Mouse (Mus musculus) fat pad, adult 2 months (tissue): ENCODE results near the gene Set.
"Not testable (repeated sequence)": the region's sequence is repeated elsewhere in the genome, so short reads cannot be mapped to it uniquely, and the experiment has no call there.

Experiments
- DNase-seq: peaks from one replicate; pipeline ENCODE4 v3.0.0-alpha.2; 2011; ENCODE audit warnings: low read depth, low spot score; ENCODE audit errors: extremely low read depth

The Set gene

DNA sequence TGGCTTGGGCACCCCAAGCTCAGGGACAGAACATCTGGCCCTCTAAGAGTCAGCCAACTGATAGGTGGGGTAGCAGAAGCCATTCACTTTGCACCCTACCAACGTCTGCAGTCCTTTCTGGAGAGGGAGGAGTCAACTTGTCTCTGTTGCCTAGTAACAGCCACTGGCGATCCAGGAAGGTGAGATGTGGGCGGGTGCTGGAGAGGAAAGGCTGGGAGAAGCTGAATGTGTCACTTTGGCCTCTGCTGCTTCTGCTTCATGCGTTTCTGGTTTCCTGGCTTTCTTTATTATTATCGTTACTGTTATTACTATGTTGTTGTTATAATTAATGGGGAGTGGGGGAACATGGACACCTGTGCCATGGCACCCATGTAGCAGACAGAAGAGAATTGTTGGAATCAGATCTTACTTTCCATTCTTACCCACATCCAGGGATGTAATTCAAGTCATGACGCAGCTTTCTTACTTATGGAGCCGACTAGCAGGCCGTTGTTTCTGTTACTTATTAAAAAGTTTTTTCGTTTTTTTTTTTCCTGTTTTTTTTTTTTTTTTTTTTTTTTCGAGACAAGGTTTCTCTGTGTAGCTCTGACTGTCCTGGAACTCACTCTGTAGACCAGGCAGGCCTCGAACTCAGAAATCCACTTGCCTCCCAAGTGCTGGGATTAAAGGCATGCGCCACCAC, at the start of gene Set:
Set (plus strand) TSS at position 156 of the 682 bp plus-strand sequence.
- no peak for DNase-seq

DNA sequence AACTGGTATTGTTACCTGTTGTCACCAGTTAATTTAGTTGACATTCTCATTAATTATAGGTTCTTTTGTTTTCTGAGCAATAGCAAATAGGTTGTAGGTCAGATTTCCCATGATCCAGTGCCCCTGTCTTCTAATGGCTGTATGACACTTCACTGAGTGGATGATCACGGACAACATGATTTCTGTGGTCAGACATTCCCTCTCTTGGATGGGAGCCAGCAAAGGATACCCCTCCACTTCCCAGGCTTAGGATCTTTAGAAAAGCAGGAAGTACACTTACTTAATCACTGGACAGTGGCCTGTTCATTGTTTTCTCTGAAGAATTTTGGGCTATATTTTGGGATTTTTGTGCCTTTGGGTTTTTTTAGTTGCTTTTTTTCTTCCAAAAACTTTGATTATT, 48.1 kb upstream of the Set start:
- DNase-seq, result no peak

DNA sequence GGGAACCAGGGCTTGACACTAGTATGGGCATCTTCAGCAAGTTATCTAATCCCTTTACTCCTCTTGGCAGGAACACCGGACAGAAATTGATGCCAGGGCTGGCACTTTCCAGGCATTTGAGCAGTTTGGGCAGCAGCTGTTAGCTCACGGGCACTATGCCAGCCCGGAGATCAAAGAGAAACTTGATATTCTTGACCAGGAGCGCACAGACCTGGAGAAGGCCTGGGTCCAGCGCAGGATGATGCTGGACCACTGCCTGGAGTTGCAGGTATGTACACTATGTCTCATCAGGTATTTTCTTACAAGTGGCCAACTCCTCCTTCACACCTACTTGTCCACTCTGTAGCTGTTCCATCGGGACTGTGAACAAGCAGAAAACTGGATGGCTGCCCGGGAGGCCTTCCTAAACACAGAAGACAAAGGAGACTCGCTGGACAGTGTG, 46.3 kb upstream of the Set start:
- DNase-seq, result peak; percentile 31

DNA sequence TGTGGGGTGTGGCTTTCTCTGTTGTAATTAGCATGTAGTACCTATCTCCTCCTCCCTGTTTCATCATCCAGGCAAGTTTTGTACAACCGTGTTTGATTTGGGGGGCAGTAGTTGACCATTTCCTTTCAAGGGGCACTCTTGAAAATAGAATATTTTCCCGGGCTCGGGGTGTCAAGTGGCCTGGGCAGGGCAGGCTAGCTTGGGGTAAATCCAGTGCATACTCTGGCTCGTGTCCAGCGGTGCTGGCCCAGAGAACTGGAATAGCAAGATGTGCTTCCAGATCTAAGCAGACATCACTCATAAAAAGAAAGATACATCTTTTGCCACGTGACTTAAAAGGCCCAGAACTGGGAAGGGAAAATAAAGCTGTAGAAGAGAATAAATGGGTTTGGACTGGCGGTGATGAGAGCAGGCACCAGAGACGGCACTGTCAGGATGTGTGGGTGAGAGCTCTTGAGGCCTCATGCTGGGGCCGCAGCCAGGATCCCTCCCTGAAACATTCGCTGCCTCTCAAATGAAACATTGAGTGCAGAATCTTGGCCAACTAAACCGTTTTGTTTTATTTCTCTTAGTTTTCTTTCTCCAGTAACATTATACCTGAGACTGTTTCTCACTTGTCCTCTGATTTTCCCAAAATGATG, 42.7 kb upstream of the Set start:
- no peak for DNase-seq

DNA sequence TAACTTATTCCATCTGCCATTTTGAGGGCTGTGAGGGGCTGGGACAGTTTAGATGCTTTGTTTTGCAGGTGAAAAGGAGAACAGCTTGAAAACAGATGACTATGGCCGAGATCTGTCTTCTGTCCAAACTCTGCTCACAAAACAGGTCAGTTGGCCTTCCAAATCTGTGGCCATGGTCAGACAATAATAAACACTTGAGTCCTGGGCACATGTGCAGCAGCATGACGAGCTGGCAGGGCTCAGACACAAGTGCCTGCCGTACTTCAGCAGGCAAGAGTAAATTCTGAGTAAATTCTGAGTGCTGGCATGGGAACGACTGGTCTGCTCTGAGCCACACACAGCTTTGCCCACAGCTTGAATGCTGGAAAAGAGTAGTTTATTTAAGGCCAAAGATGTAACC, 31.7 kb upstream of the Set start:
- DNase-seq, result no peak

DNA sequence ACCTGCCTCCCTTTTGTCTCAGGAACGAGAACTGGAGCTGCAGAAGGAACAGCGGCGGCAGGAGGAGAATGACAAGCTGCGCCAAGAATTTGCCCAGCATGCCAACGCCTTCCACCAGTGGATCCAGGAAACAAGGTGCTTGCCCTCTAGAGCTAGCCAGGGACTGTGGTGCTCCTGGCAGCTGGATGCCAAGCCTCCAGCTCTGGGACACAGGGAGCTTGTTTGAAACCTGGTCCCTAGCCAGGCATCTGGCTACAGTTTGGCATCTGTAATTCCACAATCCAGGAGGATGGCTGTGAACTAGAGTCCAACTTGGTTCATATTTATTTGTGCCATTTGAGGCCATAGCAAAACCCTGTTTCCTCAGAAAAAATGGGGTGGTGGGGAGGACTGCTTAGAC, 30.2 kb upstream of the Set start:
- peak; percentile 66 for DNase-seq

DNA sequence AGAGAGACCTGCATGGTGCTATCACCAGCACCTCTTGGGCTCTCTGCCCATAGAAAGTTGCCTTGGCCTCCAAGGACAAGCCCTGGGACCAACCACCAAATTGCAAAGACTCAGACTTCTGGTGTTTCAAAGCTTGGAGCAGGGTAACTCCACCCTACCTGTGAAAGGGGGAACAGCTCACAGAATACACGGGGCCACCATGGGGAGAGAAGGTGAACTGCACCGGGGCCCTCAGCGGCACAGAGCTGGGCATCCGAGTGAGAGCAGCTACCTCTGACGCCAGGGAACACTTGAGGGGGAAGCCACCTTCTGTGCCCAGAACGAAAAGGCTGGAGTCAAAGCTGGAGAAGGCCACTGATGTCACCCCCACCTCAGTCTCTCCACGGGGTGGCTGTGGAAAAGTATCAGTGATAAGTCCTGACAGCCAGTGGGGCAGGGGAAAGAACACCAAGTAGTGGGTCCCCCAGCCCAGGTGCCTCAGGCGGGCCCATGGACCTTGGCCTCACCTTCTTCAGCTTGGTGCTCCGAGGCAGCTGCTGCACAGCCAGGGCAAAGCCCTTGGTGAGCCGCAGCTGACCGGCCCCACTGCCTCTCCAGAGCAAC, 24.8 kb upstream of the Set start:
- DNase-seq, result no peak

DNA sequence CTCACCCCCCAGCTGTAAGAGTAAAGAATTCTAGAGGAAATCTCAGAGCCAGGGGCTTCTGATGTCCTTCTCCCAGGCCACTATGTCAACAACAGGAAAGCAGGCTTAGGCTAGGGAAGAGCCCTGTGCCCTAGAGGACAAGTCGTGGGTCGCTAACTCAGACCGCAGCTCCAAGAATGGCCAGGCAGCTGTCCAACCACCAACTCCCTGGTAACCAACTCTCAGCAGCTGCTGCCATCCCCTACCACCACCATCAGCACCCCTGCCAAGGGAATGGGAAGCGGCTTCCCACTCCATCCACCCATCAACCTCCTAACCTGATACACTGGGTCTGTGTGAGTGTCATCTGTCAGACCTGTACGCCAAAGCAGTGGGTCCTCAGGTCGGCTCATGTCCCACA, 24.2 kb upstream of the Set start:
- no peak for DNase-seq

DNA sequence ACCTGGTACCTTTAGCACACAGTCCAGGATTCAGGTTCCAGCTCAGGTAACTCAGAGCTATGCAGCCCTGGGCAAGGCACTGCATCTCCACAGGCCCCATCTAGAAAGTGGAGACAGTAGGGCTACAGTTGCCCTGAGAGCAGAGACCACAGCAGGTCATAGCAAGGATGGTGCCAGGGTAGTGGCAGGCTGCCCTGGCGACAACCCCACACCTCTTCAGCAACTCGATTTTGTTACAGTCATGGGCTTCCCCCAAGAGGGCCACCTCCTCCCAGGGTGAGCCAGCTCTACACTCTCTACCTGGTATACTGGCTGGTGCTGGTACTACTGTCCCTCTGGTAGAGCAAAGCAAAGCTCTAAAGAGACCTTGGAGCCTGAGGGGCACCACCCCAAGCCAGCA, 19.4 kb upstream of the Set start:
- DNase-seq, result no peak

DNA sequence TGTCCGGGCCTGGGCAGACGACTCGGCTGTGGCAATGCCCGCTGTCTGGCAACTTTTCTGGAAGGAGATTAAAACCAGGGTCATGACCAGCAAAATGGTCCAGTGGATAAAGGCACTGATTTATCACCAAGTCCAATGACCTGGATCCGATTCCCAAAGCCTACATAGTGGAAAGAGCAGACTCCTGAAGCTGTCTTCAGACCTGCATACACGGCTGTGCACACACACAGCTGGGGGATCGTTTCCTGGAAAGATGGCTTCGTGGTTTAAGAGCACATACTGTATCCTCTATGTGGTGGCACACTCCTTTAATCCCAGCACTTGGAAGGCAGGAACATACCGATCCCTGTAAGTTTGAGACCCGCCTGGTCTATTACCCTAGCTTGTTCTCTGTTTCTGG, 18.8 kb upstream of the Set start:
- DNase-seq, result no peak

DNA sequence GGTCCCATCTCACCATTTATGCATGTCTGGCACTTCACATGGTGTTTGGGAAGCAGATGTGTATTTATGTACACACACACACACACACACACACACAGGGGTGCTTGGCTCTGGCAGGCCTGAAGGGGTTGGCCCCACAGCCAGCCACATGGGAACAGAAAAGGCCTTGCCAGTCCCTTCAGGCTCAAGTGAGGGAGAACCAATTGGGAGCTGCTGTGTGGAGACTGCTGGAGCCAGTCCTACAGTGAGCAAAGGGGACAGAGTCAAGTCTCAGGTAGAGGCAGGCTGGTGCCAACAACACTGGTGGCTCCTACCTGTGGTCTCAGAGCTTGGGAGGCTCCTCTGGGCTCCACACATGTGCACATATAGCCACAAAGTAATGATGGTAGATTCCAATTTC, 17.5 kb upstream of the Set start:
- DNase-seq, result no peak

DNA sequence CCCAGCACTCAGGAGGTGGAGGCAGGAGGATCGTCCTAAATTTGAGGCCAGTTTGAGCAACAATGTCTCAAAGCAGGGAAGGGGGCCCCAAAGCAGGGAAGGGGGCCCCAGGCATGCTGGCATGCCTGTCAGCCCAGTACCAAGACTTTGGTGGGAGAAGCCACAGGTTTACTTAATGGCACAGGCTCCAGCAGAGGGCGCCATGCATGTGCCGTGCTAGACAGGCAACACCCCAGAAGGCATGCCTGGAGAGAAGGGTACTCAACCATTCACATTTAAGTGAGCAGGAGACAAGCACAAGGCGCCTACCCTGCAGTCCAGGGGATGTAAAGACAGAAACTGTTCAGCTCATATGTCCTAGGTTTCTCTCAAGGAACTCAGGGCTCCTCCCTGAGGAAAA, 14.7 kb upstream of the Set start:
- no peak for DNase-seq

DNA sequence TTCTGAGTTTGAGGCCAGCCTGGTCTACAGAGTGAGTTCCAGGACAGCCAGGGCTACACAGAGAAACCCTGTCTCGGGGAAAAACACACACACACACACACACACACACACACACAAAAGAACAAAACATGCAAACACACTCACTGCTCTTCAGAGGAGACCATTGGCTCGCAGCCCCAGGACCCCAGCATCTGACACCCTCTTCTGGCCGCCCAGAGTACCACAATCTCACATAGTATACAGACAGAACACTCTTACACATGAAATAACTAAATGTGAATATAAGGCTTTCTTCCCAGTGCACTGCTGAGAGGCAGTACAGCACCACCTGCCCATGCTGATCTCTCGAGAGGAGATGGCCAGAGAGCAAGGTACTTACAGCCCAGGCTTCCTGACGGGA, 12.6 kb upstream of the Set start:
- no peak for DNase-seq

DNA sequence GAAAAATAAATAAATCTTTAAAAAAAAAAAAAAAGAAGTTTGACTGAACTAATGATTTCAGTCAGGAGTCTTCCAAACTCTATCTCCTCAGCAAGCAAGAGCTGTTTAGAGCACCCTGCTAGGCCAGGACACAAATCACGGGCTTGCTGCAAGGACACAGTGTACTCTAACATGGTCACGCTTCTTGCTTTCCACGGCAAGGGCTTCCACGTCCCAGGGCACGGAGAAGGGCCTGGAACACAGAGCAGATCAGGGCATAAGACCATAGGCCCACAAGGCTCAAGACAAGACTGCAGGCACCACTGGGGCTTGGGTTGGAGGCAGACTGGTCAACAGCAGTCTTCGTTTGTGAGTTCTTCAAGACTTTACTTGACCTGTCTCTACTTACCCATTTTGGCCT, 10.1 kb upstream of the Set start:
- DNase-seq, result no peak

DNA sequence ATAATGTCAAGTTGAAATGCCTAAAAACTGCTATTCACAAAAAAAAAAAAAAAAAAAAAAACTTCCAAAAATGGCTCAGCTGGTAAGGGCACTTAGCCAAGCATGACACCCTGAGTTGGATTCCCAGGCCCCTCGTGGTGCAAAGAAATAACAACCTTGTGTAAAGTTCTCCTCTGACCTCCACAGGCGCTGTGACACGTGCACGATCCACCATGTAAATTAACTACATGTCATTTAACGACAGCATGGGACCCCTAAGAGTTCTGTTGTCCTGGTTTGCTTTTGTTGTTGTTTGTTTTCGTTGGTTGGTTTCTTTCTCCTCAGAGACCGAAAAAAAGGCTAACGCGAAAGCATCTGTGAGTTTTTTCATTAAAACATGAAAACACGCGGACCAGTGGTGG, 9.1 kb upstream of the Set start:
- no peak for DNase-seq

DNA sequence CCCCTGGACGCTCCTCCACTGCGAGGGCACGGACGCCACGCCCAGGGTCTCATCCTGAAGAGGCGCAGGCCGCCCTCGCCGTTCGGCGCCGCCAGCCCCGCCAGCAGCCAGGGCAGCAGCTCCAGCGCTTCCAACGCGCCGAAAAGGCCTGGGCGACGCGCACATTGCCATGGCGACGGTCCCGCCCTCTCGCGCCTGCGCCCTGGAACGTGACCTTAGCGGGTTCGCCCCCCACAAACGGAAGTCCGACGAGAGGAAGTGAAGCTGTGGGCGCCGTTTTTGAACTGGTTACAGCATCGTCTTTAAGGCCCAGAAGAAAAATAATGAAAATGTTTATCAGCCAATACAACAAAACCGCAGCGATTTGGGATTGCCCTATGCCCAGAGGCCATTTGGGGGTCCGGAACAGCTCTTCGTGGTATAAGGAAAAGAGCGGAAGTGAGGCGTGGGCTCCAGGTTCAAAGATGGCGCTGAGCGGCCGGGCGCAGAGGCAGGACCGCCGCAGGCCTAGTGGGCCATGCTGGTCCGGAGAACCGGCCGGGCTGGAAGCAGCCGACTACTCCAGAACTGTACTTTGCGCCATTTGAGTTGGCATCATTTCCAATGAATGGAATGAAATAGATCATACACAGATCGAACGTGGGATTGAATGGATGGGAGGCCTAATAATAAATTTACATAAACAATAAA, 8.3 kb upstream of the Set start, which contains the start of gene Wdr34:
Wdr34 (minus strand) TSS at position 183 of the 690 bp plus-strand sequence.
- DNase-seq, result no peak

DNA sequence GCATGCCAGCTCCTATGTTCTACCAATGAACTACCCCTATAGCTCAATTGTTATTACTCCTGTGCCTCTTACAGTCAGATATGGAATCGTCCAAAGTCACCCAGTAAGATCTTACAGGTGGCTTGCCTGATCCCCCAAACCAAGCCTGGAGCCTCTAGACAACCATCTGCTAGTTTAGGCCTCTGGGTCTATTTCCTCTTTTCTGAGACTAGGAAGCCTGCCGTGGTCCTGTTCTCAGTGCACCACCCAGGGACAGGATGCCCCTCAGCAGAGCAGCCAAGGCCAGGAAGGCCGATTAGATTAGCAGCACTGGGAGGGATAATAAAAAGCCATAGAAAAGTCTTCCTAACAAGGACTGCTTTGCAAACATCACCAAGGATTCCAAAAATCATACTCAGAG, 7.3 kb upstream of the Set start:
- no peak for DNase-seq

DNA sequence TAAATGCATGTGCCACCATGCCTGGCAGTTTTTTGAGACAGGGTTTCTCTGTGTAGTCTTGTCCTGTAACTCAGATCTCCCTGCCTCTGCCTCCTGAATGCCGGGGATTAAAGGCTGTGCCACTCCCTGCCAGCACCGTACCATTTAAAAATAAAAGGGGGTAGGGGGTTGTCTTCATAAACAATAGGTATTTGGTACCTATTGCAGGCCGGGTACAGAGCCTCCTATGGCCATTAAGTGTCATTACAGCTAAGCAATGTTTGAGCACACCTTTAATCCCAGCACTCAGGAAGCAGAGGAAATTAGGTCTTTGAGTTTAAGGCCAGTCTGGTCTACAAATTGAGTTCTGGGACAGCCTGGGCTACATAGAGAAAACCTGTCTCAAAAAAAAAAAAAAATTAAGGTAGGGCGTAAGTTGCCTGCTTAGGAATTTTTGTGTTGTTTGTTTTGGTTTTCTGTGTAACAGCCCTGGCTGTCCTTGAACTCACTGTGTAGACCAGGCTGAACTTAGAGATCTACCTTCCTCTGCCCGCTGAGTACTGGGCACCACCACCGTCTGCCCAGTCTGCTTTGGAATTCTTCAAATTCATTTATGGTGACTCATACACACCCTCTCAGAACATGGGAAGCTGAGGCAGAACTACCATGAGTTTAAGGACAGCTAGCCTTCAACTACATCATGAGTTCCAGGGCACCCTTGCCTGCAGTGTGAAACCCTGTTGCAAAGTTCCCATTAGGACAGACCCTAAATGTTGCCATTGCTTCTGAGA, 5.0 kb upstream of the Set start:
- no peak for DNase-seq

DNA sequence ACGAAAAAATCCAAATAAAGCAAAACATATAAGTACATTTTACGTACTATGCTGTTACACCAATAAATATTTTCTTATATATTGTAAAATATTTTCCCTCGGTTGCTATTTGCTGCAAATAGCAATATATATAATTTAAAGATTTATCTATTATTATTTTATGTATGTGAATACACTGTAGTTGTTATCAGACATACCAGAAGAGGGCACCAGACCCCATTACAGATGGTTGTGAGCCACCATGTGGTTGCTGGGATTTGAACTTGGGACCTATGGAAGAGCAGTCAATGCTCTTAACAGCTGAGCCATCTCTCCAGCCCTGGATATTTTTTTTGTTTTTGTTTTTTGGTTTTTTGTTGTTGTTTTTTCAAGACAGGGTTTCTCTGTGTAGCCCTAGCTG, 1.9 kb upstream of the Set start:
- not testable (repeated sequence) for DNase-seq

DNA sequence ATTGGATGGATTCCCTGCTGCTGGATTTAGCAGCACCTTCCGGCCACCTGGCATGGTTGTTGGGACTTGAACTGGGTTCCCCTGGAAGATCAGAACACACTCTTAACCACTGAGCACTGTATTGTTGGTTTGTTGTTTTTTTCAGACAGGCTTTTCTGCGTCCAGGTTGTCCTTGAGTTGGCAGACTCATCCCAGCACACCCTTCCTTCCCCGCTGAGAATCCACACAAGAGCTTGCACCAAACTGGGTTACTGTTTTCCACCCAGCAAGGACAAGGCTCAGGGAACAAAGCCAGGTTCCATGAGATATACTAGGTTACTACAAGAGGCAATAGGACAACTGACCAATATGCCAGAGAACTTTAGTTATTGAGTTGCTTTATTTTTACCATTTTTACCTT, 442 bp upstream of the Set start:
- DNase-seq, result no peak

DNA sequence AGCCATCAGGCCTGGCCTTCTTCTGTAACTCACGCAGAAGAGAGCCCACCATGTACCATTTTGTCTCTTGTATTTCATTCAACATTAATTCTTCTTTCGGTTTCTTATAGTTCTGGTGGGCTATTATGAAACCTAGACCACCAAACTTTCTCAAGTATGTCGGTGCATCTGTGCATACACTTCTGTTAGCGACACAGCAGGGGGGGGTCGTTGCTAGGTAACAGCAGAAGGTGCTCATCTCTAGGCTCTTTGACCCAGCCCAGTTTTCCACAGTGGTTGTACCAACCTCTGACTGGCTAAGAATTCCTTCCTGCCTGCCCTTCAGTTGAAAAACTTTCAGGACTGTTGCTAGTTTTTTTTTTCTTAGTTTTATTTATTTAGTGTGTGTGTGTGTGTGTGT, 1.2 kb downstream of the Set start:
- DNase-seq, result no peak
